Mouse (Mus musculus) left cerebral cortex, adult 8-10 months (tissue): ENCODE results near the gene A930002H24Rik. TPM values are rescaled to one million over a fixed set of nuclear protein-coding genes. Genes with fewer than 3 reads are reported as not detected.

ENCODE experiments used
- DNase-seq, 2 experiments: peaks; one replicate each; pipeline ENCODE4 v3.0.0; 2022; ENCODE audit warnings: low spot score in 2 of 2
- total RNA-seq, 4 experiments: library from RNA; stranded (reverse); gene quantifications; 2 replicates each; pipeline ENCODE4 v1.2.4; 2022

A930002H24Rik gene
- total RNA-seq, 4 experiments from 2014 or later = 1.1 TPM; not detected in 3

GRCm38 (mm10) chr17:63836223-63836622 is 27.4 kb downstream of the A930002H24Rik start:
- no peak for DNase-seq

GRCm38 (mm10) chr17:63831550-63831949 is 32.0 kb downstream of the A930002H24Rik start:
- no peak for DNase-seq

DNA sequence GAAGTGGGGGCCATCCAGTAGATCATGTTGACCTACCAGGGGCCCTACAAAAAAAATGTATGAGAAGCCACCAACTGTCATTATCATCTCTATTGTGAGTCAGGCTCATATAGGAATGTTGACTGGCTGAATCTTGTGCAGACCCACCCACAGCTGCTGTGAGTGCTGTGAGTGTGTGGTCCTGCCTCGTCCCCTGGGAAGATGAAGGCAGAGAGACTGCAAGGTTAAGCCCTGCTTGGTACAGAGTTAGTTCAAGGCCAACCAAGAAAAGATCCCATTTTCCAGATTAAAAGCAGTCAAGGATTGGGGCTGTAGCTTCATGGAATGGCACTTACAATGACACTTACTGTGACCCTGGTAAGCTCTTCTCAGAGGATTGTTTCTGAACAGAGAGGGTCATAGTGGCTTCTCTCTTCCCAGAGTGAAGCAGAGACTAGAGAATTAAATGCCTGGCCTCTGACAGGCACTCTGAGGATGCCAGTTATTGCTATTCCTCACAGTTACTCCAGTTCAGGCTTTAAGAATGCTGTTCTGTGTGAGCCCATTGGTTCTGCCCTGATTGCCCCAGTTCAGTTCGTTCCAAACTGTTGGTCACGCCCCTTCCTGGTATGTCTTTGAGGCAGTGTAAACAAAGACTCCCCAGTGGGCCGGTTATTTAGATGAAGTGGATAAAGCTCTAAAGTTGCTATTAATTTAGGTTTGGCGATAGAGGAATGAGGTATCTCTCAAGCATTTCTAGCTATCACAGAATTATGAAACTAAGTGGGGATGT is 34.8 kb downstream of the A930002H24Rik start:
- no peak for DNase-seq

DNA sequence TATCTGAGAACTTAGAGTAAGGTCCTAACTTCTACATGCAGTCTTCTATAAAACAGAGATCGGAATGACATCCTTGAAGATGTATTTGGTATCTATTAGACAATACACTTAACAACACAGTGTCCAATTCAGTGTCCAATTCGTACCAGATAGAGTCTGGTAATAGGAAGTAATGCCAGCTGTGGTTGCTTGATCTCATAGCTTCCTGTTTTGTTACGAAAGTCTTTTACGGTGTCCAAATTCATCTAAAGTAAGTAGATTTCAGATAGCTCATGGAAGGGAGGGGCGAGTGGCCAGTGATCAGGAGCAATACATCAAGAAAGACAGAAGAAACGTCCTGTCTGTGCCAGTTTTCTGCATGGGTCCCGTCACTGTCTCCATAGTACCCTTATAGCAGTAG is 36.8 kb downstream of the A930002H24Rik start:
- no peak for DNase-seq

- no peak for DNase-seq
These were observed 37.4 kb downstream of the A930002H24Rik start for GRCm38 (mm10) chr17:63826196-63826595.

DNA sequence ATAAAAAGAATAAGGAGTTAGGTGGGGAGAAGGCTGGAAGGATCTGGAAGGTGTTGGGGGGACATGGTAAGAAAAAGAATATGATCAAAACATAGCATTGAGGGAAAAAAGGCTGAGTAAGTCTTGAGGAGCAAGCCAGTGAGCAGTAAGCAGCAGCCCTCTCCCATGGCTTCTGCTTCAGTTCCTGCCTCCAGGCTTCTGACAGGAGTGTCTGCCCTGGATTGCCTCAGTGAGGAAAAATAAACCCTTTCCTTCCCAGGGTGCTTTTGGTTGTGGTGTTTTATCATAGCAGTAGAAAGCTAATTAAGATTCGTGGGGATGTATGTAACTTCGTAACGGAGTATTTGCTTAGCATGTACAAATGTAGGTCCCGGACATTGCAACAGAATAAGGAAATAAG is 39.5 kb downstream of the A930002H24Rik start:
- DNase-seq = no peak

GRCm38 (mm10) chr17:63818444-63819027 is 45.1 kb downstream of the A930002H24Rik start:
- no peak for DNase-seq

- DNase-seq = no peak
These were observed 50.0 kb downstream of the A930002H24Rik start for GRCm38 (mm10) chr17:63813552-63813951.

Other genes starting within 250 kb of the A930002H24Rik start
- 10 to 100 TPM; 30.3 to 33.7 (median 30.9) TPM for gene Fer, start 729 bp downstream of the A930002H24Rik start, total RNA-seq